Mouse (Mus musculus): ENCODE results near the gene Ubb.

Gene Ubb

DNA sequence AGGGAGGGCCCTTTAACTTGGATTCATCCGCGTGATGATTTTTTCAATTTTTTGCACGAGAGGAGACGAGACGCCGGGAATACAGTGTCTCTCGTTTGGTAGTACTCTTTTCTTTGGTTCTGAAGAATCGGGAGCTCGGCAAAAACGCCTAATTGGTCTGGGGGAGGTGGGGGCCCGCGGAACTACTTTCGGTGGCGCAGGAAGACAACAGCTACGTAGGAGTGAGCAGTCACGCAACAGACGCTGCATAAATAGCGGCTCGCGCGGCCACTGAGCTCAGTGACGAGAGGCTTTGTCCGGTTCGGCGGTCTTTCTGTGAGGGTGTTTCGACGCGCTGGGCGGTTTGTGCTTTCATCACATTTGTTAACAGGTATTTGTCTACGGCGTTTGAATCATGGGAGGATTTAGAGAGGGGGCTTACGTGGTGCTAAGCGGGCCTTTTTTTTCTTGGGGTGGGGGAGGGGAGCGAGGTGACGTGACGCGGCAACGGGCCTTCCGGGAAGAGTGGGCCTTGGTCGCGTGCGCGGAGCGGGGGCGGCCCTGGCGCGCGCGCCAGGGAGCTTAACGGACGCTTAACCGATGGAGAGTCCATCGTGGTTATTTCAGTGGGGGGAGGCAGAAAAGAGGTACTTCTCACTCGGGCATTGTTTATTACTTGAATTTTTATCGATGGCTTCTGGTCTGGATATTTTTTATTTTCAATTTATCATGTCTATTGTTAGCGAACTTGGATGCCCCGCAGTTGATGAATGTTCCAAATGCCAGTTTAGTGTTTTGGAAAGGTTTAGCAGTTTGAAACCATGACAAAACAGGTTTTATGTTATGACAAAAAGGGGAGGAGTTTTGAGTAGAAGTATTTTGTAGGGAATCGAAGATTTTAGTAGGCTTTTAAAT lies 502 bp downstream of the Ubb start:
- DNase-seq (ENCODE audit: low read depth, low spot score): peak; percentile 88

DNA sequence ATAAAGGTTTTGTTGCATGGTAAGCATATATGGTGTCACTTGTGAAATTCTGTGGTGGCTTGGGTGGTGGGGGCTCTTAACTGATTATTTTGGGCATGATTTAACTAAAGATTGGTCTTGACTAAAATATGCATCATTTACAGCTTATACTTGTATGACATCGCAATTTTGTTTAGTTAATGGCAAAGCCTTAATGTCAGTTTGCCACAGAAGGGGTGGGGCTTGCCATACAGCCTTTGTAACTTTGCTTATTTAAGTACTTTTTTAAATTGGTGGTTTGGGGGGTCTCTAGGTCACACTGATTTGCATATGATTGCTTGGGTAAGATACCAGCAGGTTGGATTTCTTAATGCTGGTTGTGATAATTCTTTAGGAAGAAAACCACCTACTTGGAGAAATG lies 2.2 kb downstream of the Ubb start:
- no peak for DNase-seq (ENCODE audit: low read depth, low spot score)

DNA sequence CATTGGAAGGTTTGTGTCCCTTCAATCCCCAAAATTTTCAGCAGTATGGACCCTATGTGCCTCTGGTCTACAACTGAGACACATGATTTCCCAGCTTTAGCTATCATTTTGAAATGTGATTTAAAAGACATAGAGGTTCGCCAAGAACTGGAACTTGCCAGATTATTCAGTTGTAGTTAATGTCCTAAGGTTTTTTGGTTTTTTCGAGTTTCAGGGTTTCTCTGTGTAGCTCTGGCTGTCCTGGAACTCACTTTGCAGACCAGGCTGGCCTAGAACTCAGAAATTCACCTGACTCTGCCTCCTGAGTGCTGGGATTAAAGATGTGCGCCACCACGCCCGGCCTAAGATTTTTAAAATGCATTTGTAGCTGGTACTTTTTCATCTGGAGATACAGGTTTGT lies 2.7 kb downstream of the Ubb start:
- no peak for DNase-seq (ENCODE audit: low read depth, low spot score)

DNA sequence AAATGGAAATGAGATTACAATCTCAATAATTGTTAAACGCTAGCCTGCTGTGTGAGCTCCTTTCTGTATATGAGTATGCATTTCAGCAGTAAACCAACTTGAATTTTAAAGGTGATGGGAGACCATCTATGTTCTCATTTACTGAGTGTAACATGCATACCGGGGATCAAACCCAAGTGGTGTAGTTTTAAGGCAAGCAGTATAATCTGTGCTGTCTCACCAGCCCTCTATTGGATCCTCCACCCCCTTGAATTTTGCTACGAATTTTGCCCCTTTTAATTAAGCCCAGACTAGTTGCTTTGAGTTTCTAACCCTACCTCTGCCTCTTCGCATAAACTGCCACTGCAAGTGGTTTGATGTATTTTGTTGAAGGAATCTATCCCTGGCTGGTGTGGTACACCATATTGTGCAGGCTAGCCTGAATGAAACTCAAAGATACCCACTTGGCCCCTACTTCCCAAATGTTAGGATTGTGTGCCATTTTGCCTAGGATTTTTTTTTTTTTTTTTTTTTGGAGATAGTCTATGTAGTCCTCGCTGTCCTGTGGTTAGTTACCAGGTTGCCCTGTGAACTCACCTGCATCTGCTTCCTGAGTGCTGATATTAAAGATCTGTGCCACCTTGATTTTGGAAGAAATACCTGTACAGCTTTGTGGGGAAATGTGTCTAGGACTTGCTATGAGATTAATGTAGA lies 3.3 kb downstream of the Ubb start:
- no peak for DNase-seq (ENCODE audit: low read depth, low spot score)

DNA sequence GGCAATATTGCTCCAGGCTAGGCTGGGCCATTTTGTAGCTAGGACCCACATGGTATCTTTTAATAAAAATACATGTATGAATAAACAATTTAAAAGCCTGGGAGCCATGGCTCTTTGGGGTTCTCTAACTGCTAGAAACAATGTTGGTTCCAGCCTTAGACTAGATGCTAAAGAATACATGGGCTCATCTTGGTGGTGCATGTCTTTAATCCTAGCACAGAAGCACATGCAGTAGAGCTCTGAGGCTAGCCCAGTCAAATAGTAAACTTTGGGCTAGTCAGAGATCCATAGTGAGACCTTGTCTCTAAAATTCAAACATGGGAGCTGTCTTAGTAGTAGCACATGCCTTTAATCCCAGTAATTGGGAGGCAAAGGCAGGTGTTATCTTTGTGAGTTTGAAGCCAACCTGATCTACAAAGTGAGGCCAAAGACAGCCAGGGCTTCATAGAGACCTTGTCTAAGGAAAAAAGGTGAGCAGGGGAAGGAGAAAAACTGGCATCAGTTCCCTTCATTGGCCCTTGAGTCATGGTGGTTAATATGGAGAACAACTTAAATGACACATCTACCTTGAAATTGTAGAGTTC lies 4.1 kb downstream of the Ubb start:
- DNase-seq (ENCODE audit: low read depth, low spot score): no peak

DNA sequence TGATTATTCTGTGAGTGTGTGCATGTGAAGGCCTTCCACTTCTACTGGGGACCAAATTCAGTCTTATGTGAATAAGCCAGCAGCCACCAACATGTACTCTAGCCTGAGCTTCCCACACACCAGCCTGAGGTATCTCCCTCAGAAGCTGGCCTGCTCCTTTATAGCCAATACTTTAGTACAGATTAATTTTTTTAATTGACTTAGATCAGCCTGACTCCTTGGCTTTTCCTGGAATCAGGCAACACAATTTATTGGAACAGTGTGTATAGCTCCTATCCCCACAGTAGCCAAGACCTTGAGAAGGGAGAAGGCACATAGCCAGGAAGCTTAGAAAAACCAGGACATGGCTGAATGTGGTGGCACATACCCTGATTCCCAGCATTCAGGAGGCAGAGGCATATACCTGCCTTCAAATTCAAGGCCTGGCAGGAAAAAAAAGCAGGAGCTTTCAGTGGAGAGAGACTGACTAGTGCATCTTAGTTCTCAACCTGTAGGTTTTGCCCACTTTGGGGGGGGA lies 5.0 kb downstream of the Ubb start:
- no peak for DNase-seq (ENCODE audit: low read depth, low spot score)

DNA sequence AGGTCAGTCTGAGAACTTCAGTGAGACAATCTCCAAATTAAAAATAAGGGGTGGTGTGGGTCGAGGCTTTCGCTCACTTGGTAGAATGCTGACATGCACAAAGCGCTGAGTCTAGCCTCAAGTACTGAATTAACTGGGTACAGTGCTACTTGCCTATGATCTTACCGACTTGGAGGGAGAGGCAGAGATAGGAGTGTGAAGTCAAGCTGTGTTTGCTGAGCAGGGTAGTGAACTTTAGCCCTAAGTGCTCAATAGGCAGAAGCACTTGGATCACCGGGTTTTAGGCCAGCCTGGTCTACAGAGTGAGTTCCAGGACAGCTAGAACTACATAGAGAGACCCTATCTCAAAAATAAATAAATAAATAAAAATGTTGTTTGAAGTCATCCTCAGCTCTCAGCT lies 6.2 kb downstream of the Ubb start:
- DNase-seq (ENCODE audit: low read depth, low spot score): no peak

DNA sequence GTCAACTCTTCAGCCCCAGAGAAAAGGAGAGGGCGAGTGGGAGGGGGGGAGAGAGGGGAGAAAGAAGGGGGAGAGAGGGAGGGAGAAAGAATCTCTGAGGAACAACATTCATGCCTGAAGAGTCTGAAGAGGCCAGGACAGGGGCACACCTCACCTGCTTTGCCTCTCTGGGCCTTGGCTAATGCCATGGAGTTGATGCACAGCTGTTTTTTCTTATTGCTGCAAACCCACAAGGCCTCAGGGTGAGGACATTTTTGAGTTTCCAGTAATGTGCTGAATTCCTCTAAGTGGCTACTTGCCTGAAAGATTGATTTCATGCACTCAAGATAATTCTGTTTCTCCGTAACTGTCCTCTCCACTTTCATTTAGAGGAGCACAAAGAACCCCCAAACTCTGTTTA lies 7.2 kb downstream of the Ubb start:
- DNase-seq (ENCODE audit: low read depth, low spot score): no peak

DNA sequence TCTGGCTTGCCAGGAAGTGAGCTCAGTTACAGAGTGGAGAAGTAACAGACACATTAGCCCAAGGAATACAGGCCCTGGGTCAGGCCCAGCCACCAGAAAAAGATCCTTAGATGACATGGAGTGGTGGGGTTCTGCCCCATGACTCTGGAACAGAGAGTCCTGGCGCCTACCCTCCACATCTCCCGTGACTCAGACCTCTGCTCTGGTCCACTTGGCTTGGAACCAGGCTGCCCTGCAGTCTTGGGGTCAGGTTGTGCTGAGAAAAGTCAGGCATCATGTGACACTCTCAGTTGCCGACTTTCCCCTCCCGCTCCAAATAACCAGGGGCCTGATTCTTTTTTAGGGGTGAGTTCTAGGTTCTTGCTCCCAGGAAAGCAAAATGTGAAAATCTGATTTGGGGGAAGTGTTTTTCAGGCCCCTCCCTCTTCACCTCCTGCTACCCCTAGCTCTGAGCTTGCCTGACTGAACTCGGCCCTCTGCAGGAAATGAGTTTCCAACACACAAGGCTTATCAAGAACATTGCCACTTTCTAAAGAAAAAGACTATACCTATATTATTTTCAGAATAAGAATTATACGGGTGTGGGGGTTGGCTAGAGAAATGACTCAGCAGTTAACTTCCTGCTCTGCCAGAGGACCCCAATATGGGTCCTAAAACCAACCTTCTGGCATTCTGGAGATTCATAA lies 8.1 kb downstream of the Ubb start:
- no peak for DNase-seq (ENCODE audit: low read depth, low spot score)

DNA sequence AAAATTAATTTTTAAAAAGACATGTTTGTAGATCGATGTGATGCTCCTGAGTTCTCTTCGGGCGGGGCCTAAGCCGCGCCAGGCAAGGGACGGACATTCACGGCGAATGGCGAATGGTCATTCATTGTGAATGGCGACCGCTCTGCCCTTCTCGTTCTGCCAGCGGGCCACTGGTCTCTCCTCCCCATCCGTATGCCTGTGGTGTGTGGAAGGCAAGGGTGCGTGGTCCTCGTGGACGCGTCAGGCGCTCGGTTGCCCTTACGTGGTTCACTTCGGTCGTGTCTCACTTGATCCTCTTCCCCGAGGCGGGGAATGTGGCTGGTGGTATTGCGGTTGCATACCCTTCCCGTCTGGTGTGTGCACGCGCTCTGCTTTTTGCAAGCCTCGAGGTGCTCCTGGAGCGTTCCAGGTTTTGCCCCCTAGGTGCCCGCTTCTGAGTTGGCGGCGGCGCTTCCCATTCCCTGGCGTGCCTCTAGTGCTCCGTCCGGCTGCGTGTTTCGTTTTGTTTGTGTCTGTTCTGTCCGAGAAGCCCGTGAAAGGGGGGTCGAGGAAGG lies 9.6 kb downstream of the Ubb start:
- no peak for DNase-seq (ENCODE audit: low read depth, low spot score)

DNA sequence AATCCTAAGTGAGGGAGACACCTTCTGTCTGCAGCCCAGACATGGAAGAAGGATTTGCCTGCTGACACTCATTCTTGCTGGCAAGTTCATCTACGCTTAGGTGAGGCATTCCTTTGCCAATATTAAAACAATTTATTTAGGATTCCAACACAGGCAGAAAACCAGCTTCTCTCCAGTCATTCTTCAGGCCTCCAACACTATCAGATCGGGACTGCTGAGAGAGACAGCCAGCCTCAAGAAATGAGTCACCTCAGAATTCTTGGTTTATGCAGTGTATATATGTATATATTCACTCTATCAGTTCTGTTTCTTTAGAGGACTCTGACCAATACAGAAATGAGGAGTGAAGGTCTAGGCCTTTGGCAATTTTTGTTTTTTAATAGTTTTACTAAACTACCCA lies 12.6 kb downstream of the Ubb start:
- no peak for DNase-seq (ENCODE audit: low read depth, low spot score)

DNA sequence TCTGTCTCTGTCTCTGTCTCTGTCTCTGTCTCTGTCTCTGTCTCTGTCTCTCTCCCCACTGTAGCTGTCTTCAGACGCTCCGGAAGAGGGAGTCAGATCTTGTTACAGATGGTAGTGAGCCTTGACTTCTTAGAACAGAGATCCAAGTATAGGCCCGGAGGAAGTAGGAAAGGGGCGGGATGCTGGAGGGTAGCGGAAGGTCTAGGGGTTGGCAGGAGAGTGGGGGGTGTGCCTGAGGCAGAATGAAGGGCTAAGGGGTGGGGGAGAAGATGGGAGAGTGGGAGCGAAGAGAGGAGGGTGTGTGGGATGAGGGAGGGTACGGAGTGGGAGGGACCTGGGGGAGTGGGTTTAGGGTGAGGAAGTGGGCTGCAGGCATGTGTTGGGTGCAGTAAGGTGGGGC lies 14.8 kb downstream of the Ubb start:
- no peak for DNase-seq (ENCODE audit: low read depth, low spot score)

DNA sequence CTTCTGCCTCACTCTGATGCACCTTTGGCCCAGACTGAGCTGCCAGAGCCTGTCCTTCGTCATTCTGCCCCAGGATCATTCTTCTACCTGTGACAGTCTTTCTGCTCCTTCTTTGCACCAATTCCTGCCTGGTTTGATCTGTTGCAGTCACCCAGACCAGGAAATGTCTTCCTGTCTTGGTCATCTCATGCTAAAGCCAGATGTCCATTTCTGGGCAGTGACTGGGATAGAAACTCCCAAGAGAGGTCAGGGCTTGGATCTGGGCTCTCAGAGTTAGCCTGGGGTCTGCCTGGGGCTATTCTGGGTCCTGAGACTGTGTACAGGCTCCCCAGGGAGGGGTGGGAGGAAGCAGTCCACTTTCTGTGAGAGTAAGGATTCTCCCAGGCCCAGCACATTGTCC lies 15.2 kb downstream of the Ubb start:
- no peak for DNase-seq (ENCODE audit: low read depth, low spot score)

DNA sequence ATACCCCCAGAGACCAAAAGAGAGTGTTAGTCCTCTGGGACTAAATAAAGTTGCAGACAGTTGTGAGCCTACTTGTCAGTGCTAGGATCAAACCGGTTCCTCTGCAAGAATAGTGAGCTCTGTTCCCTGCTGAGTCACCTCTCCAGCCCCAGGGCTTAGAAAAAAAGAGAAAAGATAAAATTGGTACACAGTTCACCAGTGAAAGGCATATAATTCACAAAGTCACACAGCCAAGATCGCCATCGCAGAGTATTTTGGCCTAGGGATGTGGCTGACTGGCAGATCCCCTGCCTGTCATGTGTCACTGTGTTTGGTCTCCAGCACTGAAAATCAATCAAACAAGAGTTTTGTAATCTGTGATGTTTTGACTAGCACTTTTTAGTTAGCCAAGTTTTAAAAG lies 17.3 kb downstream of the Ubb start:
- no peak for DNase-seq (ENCODE audit: low read depth, low spot score)

DNA sequence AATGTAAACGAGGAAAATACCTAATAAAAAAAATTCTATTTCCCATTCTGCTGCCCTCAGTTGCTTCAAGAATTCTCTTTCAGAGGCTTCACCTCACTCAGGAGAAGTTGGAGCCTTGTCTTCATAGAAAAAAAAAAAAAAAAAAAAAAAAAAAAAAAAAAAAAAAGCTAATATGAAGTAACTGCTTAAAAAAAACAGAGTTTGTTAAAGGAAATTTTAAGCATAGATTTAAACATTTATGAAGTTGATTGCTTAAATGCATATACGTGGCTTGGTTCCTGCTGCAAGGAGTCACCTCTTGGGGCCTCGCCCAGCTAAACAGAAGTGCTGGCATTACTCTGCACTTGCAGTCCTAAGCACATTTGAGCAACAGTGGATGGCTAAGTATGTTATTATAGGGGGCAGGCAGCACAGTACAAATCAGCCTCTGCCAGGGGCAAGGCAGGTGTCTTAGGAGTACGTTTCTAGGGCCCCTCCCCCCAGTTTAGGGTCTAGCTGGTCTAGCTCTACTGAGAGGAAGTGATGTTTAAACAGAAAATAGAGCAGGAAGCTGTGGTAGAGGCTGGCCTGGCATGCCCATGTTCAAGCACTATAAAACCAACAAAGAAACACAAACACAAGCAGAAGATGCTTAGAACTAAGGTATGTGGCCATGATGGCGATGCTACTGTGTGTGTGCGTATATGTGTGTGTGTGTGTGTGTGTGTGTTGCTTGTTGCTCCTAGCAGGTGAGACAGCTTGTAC lies 23.2 kb downstream of the Ubb start, which contains the start of gene Trpv2:
Gene Trpv2 (plus strand): TSS at position 528 of the 744 bp plus-strand sequence.
- no peak for DNase-seq (ENCODE audit: low read depth, low spot score)

DNA sequence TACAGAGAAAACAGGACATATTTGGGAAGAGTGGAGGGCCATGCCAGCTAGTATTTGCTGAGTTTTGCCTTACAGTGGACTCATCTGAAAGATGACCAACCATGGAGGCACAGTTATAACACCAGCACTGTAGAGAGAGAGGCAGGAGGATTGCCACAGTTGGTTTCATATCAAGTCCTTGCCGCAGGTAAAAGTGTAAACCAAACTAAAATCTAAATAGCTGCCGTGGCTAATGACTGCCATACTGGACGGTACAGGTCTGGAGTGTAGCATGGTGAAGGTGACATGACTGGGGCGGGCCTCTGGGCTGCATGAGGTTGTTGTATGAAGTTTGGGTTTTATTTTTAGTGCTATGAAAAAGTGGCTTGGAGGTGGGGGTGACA lies 23.7 kb downstream of the Ubb start:
- no peak for DNase-seq (ENCODE audit: low read depth, low spot score)

DNA sequence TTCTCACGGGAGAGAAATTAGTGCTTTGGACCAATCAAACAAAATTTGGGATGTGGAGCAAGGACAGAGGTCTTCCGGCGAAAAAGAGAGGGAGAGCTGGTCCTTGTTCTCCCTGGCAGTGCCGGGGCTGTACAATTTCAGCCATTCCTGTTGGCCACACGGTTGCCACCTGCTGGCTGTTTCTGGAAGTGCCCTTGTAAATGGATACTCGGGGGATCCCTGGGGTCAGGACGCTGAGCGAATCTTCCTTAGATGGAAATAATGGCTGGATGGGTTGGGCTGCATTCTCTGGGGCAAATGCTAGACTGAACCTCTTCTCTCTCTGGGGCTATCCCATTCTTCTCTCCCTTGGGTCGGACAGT lies 24.3 kb downstream of the Ubb start:
- peak; percentile 84 for DNase-seq (ENCODE audit: low read depth, low spot score)

DNA sequence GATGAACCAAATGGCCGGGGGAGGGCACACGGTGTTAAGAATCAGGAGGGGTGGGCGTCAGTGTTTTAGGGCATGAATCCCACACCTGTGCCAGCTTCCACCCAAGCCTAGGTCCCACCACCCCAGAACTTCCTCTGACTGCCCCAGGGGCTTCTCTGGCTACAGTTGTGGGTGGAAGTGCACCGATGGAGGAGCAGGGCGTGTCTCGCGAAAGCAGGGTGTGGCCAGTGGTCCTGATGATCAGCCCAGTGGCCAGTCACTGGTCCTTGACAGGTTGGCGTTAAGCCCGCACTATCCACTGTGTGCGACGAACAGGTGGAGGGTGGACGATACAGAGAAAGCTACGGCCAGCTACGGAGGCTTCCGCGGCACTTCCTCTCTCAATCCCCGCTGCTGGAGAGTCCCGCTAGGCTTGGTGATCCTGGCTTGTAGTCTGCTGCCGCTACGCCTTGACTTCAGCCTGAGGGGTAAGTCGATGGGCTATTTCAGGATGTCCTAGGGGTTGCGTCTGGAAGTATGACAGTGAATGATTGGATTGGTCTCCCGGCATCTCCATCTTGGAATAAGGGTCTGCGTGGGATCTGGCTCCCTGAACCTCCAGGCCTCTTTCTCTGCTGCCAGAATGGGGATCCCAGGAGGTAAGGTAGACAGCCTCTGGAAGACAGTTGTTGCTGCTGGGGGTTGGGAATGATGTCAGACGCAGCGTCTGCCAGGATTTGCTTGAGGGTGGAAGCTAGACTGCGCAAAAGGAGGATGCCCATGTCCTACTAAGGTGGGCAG lies 24.9 kb downstream of the Ubb start:
- DNase-seq (ENCODE audit: low read depth, low spot score): no peak

DNA sequence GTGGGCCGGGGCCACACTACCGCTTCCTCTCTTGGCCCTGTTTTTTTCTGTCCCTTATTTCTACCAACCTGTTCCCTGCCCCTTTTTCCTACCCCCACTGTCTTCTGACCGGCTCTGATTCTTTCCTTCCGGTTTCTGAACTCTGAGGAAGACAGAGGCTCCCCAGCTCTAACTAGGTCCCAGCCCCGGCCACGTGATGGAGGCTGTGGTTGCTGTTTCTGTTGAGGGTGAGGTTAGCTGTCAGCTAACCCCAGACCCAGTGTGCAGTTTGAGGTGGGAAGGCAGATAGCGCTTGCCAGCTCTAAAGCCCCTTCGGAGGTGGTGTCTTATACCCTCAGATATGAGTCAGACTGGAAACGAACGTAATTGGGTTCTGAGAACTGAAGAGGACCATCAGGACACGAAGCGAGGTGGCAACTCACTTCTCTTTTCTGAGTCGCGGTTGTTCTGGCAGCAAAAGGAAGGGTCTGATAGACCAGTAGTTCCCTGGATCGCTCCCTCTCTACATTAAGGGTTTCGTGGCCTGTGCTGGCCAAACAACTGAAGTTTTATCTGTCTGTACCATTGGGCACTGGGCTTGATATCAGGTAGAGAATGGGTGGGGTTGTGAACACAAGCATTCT lies 25.7 kb downstream of the Ubb start:
- DNase-seq (ENCODE audit: low read depth, low spot score): no peak

DNA sequence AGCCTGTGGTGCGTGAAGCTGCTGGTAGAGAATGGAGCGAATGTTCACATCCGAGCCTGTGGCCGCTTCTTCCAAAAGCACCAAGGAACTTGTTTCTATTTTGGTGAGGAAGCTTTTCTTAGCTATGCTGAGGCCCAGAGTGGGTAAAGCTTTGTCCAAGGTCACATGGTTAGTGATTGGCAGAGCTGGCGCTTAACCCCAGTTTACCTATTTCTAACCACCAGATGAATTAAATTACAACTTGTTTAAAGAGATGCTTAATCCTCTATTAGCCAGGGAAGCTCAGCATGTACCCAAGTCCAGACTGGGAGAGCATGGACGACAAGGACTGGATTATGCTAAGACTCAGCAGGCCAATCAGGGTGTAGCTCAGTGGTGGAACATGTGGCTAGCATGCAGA lies 32.1 kb downstream of the Ubb start:
- DNase-seq (ENCODE audit: low read depth, low spot score): no peak

Data from forelimb bud, embryonic 11.5 days (tissue).